Mouse (Mus musculus): ENCODE results near the gene Pear1. TPM values are rescaled to one million over a fixed set of nuclear protein-coding genes. Genes with fewer than 3 reads are reported as not detected.

Gene Pear1
- total and polyA plus RNA-seq, 2 experiments from 2014 or later = 4.9 to 12.3 TPM

GRCm38 (mm10) chr3:87832109-87832859 lies 8.2 kb upstream of the Pear1 start:
- no peak overlapping the region for H3K27ac ChIP-seq (ENCODE audit: low read depth, low read length)
- WGBS = 83% methylated on average over 7 of the region's 7 CpGs
- DNase-seq = no peak
- H3K4me2 ChIP-seq (ENCODE audit: low read depth) = no peak overlapping the region
- no peak overlapping the region for H3K9ac ChIP-seq
- H3K36me3 ChIP-seq (ENCODE audit: insufficient read depth) = no peaks in the 10 kb centered on the region
- no peaks in the 10 kb centered on the region for H3K9me3 ChIP-seq (ENCODE audit: low read length)
- ATAC-seq = no peak
- TF ChIP-seq CTCF (IDR thresholded peaks at IDR 0.05; ENCODE audit: low read depth) = no peak
- no peak overlapping the region for H3K4me3 ChIP-seq (ENCODE audit: low read depth, low read length)
- no peaks in the 10 kb centered on the region for H3K27me3 ChIP-seq (ENCODE audit: insufficient read depth, low read length)
- H3K4me1 ChIP-seq (ENCODE audit: insufficient read depth) = no peaks in the 10 kb centered on the region

- TF ChIP-seq CTCF (IDR thresholded peaks at IDR 0.05; ENCODE audit: low read depth) = no peak
- Histone ChIP-seq H3K27ac (ENCODE audit: low read depth, low read length) (no peak overlapping the region), H3K4me1 (ENCODE audit: insufficient read depth) (no peaks in the 10 kb centered on the region), H3K36me3 (ENCODE audit: insufficient read depth) (no peaks in the 10 kb centered on the region), H3K4me3 (ENCODE audit: low read depth, low read length) (no peak overlapping the region), H3K9me3 (ENCODE audit: low read length) (no peaks in the 10 kb centered on the region), H3K9ac (no peak overlapping the region), H3K27me3 (ENCODE audit: insufficient read depth, low read length) (no peaks in the 10 kb centered on the region), H3K4me2 (ENCODE audit: low read depth) (no peak overlapping the region)
- ATAC-seq (no peak), DNase-seq (no peak)
- 58% methylated on average over 10 of the region's 10 CpGs for WGBS
Observed at GRCm38 (mm10) chr3:87829025-87829424, 4.9 kb upstream of the Pear1 start.

- Histone ChIP-seq H3K27me3 (ENCODE audit: insufficient read depth, low read length) (no peaks in the 10 kb centered on the region), H3K4me2 (ENCODE audit: low read depth) (no peak overlapping the region), H3K9ac (no peak overlapping the region), H3K36me3 (ENCODE audit: insufficient read depth) (no peaks in the 10 kb centered on the region), H3K4me3 (ENCODE audit: low read depth, low read length) (no peak overlapping the region), H3K27ac (ENCODE audit: low read depth, low read length) (no peak overlapping the region), H3K9me3 (ENCODE audit: low read length) (no peaks in the 10 kb centered on the region), H3K4me1 (ENCODE audit: insufficient read depth) (no peaks in the 10 kb centered on the region)
- WGBS = 30% methylated on average over 4 of the region's 4 CpGs
- TF ChIP-seq CTCF (IDR thresholded peaks at IDR 0.05; ENCODE audit: low read depth) = no peak
- ATAC-seq = no peak
- DNase-seq = no peak
Observed at GRCm38 (mm10) chr3:87828435-87828834, 4.3 kb upstream of the Pear1 start.

GRCm38 (mm10) chr3:87818226-87818625 lies 5.9 kb downstream of the Pear1 start:
- Histone ChIP-seq H3K9ac (no peak overlapping the region), H3K27ac (ENCODE audit: low read depth, low read length) (no peak overlapping the region), H3K4me1 (ENCODE audit: insufficient read depth) (no peaks in the 10 kb centered on the region), H3K4me3 (ENCODE audit: low read depth, low read length) (no peak overlapping the region), H3K9me3 (ENCODE audit: low read length) (no peaks in the 10 kb centered on the region), H3K4me2 (ENCODE audit: low read depth) (no peak overlapping the region), H3K36me3 (ENCODE audit: insufficient read depth) (no peaks in the 10 kb centered on the region), H3K27me3 (ENCODE audit: insufficient read depth, low read length) (no peaks in the 10 kb centered on the region; the same call in 1 of the 2 replicates)
- TF ChIP-seq CTCF (IDR thresholded peaks at IDR 0.05; ENCODE audit: low read depth) = no peak
- DNase-seq (no peak), ATAC-seq (no peak)
- WGBS = 63% methylated on average over 12 of the region's 12 CpGs

- no peaks in the 10 kb centered on the region for H3K4me1 ChIP-seq (ENCODE audit: insufficient read depth)
- 5% methylated on average over 12 of the region's 12 CpGs for WGBS
- H3K36me3 ChIP-seq (ENCODE audit: insufficient read depth) = no peaks in the 10 kb centered on the region
- H3K27ac ChIP-seq (ENCODE audit: low read depth, low read length) = no peak overlapping the region
- no peak overlapping the region for H3K4me3 ChIP-seq (ENCODE audit: low read depth, low read length)
- no peak overlapping the region for H3K4me2 ChIP-seq (ENCODE audit: low read depth)
- no peaks in the 10 kb centered on the region; the same call in 1 of the 2 replicates for H3K27me3 ChIP-seq (ENCODE audit: insufficient read depth, low read length)
- H3K9me3 ChIP-seq (ENCODE audit: low read length) = no peaks in the 10 kb centered on the region
- H3K9ac ChIP-seq = no peak overlapping the region
- peak; percentile 62 for ATAC-seq
- DNase-seq = peak; percentile 84
- TF ChIP-seq CTCF (IDR thresholded peaks at IDR 0.05; ENCODE audit: low read depth) = peak; percentile 86
Observed at GRCm38 (mm10) chr3:87816646-87817093, 7.4 kb downstream of the Pear1 start.

- no peak overlapping the region for H3K4me3 ChIP-seq (ENCODE audit: low read depth, low read length)
- no peak overlapping the region for H3K27ac ChIP-seq (ENCODE audit: low read depth, low read length)
- DNase-seq (no peak), ATAC-seq (no peak)
- H3K27me3 ChIP-seq (ENCODE audit: insufficient read depth, low read length) = peaks cover 2% of the 10 kb centered on the region; the same call in 1 of the 2 replicates
- TF ChIP-seq CTCF (IDR thresholded peaks at IDR 0.05; ENCODE audit: low read depth) = no peak
- no peaks in the 10 kb centered on the region for H3K9me3 ChIP-seq (ENCODE audit: low read length)
- no peak overlapping the region for H3K9ac ChIP-seq
- H3K4me1 ChIP-seq (ENCODE audit: insufficient read depth) = no peaks in the 10 kb centered on the region
- no peaks in the 10 kb centered on the region for H3K36me3 ChIP-seq (ENCODE audit: insufficient read depth)
- 68% methylated on average over 6 of the region's 6 CpGs for WGBS
- H3K4me2 ChIP-seq (ENCODE audit: low read depth) = no peak overlapping the region
Observed at GRCm38 (mm10) chr3:87816166-87816565, 7.9 kb downstream of the Pear1 start.

GRCm38 (mm10) chr3:87812873-87813272 lies 11.2 kb downstream of the Pear1 start:
- no peak for TF ChIP-seq CTCF (IDR thresholded peaks at IDR 0.05; ENCODE audit: low read depth)
- WGBS = 63% methylated on average over 10 of the region's 10 CpGs
- Histone ChIP-seq H3K4me2 (ENCODE audit: low read depth) (no peak overlapping the region), H3K36me3 (ENCODE audit: insufficient read depth) (no peaks in the 10 kb centered on the region), H3K9me3 (ENCODE audit: low read length) (no peaks in the 10 kb centered on the region), H3K27me3 (ENCODE audit: insufficient read depth, low read length) (peaks cover 24% of the 10 kb centered on the region), H3K9ac (no peak overlapping the region), H3K4me3 (ENCODE audit: low read depth, low read length) (no peak overlapping the region), H3K27ac (ENCODE audit: low read depth, low read length) (no peak overlapping the region), H3K4me1 (ENCODE audit: insufficient read depth) (0 out of 2 replicates have a peak, but pooled peaks cover 4% of the 10 kb centered on the region)
- ATAC-seq (no peak), DNase-seq (no peak)

Measured in forebrain, postnatal 0 days (tissue).